Mouse (Mus musculus) cerebellum, adult 8-10 months (tissue): ENCODE measurements at regions not wholly inside any gene's neighbourhood (a gene's known extent, or its start where the extent isn't known, plus 50 kb on each side); places are given as distances from the start of the nearest gene placed in this dataset.

ENCODE experiments used
- DNase-seq: peaks from one replicate; pipeline ENCODE4 v3.0.0; 2022

- no peak for DNase-seq
These were observed 390.0 kb upstream of the Mef2c start for GRCm38 (mm10) chr13:83113808-83114207.

- no peak for DNase-seq
These were observed 389.4 kb upstream of the Mef2c start for GRCm38 (mm10) chr13:83114401-83114800.

- DNase-seq = no peak
These were observed 388.1 kb upstream of the Mef2c start for GRCm38 (mm10) chr13:83115691-83116090.

DNA sequence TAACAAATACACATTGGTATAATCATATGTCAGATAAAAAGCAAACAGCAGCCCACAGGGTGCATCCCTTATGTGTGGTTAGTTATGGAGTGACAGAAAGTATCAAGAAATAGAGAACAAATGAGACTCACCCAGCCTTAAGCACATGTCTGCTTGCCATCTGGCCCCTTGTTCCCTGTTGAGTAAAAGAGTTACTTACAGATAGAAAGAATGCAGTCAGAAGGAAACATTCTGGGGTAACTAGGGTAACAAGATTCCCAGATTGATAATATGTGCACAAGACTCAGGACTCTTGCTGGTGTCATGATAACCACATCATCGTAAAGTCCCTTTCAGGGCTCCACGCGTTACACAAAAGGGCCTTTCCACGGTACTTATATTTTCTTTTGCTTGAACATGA is 383.5 kb upstream of the Mef2c start:
- DNase-seq = no peak

DNA sequence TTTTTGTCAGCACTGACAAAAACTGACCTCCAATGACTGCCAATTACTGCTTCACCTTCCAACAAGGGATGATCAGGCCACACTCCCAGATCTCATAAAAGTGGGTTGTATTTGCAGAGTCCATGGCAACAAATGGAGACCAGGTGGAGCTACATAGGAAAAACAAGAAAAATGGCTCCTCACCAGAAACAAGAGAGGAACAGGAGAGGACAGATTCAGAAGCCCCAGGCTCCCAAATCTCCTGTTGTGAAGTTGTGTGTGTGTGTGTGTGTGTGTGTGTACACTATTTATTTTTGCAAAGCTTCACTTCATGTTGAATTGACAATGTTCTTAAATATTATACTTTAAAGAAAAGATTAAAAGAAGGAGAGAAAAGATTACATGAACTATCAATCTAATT is 380.2 kb upstream of the Mef2c start:
- DNase-seq = no peak

DNA sequence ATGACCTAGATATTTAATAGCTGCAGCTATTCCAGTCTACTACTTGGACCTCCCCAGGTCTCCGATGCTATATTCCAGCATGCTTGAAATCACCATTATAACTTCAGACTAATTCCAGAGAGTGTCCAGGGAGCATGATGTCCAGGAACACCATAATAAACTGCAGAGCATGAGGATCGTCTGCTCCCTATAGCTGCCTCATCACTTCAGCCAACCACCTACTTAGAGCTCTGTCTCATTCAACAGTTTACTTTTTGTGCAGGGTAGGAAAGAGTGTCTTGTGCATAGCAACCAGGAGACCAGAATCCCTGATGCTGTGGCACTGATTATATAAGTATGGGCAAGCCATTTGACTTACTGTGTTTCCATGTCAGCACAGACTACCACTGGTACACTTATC is 379.2 kb upstream of the Mef2c start:
- DNase-seq = no peak

GRCm38 (mm10) chr13:83126438-83126837 is 377.4 kb upstream of the Mef2c start:
- DNase-seq = no peak

DNA sequence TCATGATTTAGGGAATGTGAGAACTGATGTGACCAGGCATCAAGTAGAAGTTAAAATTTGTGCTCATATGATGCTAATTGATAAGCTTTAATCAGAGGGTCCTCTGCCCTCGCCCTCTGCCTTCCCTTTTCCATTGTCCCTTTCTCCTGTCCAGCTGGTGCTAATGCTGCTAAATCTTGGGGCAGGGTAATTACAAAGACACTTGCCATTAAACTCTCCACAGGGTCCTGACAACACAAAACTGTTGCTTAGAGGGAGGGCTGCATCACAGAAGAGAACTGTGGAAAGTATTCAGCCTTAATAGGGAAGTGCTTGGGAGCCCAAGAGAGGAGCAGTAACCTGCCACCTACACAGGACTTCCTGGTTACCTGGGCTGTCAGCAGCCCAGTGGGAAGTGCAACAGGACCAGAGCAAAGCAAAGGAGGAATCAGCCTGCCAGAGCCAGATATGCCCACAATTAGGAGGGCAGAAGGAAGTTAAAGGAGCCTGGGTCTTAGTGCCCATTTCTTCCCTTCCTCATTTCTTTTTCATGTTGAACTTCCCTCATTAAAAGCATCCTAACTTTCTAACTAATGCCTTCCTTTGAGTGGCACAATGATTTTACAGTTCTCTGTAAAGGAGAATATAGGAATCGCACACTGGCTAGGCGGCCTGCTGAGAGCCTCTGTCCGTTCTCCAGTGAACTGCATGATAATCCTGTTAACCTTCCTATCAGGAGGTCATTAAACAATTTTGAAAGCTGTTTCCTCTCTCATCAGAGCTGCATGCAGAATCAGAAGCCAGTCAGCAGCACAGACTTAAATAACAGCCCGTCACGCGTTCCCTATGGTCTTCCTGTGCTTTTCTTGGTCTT is 372.5 kb upstream of the Mef2c start:
- no peak for DNase-seq

- no peak for DNase-seq
These were observed 371.9 kb upstream of the Mef2c start for GRCm38 (mm10) chr13:83131982-83132354.

GRCm38 (mm10) chr13:83132671-83133638 is 370.9 kb upstream of the Mef2c start:
- DNase-seq = no peak

DNA sequence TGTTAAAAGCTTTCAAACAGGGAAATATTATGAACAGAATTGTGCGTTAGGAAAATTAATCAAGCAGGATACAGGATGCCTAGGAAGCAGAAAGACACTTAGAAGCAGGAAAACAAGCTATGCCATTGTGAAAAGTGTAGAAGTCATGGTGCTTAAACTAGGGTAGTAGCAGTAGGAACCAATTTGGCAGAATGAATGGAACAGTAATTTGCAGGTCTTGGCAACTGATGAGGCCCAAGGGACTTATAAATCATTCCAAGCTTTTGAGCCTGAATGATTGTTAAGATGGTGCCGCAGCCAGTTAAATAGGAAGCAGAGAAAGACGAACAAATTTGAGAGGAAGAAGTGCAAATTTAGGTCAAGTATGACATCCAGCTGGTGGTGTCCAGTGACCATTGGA is 360.5 kb upstream of the Mef2c start:
- DNase-seq = no peak

GRCm38 (mm10) chr13:83154626-83155124 is 349.2 kb upstream of the Mef2c start:
- no peak for DNase-seq

DNA sequence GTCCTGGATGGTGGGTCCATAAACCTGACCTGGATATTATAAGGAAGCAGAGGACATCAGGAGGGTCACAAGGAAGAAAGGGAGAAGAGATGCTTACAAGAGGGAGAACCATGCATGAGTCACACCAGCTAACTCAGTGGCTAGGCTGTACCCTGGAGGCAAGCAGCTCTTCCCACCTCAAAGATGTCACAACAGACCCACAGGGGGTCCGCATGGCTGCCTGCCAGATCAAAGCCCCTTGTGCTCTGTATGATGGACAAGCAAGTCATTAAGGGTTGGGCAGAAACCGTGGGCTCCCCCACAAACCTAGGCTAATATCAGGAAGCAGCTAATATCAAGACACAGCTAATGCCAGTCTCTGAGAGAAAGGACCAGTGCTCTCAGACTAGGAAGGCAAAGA is 343.9 kb upstream of the Mef2c start:
- no peak for DNase-seq

DNA sequence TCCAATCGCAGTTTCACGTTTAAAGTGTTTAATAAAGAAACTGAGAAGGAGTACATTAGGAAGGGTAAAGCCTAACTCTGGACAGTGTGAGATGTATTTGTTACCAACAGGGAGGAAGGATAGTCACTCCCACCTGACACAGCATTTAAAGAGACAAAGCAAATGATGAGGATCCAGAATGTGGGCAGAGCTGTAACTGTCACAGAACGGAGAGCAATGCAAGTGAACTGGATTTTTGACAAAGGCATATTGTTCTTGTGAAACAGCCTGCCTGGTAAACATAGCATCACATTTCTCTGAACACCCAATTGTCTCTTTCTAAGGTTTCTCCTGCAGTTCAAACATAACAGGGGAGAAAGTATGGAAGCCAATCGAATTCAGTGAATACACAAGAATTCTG is 341.1 kb upstream of the Mef2c start:
- DNase-seq = no peak

DNA sequence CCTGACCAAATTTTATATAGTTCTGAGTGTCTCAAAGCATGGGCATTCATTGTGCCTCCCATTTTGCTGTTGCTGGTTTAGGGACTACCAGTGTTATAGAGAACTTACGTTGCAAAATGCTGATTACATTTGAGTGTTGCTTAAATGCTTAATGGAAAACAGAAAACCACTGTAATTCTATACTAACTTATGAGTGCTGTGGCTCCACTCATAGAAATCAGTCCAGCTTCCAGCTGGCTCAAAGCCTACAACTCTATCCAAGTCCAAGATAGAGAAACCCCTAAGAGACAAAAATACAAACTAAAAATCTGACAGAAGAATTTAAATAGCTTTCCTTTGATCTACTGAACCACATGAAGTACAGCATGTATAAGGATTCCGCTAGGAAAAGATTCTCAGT is 328.7 kb upstream of the Mef2c start:
- DNase-seq = no peak

GRCm38 (mm10) chr13:83201931-83202671 is 301.7 kb upstream of the Mef2c start:
- DNase-seq = no peak

GRCm38 (mm10) chr13:83206622-83207021 is 297.2 kb upstream of the Mef2c start:
- DNase-seq = no peak

DNA sequence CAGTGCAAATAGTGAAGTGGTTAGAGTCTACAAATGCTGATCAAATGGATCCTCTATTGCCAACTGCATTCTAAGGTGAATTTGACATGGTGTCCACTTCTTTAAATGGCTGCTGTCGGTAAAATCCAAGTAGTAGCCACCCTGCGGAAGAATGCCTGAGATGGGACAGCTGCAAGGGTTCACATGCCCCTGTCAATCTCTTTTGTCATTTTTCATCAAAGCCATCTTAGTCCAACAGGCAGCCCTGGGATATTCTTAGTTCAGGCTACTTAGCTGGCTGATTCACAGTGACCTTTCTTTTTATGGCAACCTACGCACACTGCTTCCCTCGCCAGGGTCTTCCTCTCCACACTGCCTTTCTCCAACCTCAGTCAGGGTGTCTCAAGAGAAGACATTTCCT is 296.3 kb upstream of the Mef2c start:
- no peak for DNase-seq

DNA sequence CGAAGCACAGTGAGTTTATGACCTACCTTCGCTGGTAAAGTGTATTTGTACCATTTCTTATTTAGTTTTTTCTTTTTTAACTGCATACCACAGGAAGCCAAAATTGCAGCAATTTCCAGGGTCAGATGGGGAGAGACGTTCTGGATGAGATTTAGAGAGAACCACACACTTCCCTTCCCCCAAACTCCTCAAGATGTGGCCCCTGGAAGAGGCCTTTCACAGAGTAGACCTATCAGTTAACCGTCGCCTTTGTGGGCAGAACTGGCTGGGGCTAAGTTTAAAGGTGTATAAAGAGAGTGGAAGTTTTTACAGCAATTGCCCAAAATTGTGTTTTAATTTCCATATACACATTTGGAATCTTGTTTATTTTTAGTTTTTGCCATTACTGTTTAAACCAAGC is 295.7 kb upstream of the Mef2c start:
- DNase-seq = no peak

DNA sequence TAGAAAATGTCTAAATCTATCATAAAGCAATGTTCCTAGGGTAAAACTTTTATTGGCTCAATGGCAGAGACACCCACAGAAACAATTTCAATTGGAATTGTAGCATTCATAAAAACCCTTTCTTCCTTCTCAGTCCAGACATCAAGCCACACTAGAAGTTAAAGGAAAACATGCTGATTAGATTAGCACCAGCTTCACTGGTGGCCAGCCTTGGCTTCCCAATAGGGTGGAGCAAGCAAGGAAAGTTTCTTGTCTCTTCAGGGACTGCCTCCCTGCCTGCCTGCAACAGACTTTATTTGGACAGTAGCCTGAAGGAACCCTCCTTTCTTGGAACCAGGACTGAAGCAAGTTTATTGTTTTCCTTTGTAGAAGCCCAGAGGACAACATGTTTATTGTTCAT is 289.0 kb upstream of the Mef2c start:
- no peak for DNase-seq

DNA sequence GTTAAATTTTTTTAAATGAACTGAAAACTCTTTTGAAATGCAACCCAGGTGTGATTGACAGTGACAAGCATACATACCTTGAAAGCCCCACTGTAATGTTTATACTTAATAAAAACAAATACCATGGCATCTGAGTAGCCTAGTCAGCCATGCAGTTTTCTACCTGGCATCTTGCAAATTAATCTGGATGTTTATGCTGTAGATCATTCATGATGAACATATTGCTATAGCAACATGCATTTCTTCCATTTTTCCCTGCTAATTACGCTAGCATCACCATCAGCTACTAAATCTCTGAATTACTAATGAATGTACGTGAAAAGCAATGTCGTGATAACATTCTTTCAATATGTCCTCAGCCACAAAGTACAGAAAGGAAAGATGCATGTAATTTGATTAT is 287.4 kb upstream of the Mef2c start:
- DNase-seq = no peak

DNA sequence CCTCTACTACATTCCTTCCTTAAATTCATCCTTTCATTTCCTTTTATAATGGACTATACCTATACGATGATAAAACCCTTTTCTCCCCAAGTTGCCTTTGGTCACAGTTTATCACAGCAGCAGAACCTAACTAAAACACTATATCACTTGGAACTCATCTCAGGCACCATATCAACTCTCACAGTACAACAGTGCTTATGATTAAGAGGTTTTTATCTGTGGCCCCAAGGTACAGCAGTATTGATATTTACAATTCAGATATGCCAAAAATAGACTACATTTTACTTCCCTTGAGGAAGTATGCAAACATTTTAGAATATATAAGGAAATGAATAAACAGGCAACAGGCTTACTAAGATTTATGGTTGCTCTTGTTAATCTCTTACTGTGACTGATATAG is 251.4 kb upstream of the Mef2c start:
- no peak for DNase-seq

DNA sequence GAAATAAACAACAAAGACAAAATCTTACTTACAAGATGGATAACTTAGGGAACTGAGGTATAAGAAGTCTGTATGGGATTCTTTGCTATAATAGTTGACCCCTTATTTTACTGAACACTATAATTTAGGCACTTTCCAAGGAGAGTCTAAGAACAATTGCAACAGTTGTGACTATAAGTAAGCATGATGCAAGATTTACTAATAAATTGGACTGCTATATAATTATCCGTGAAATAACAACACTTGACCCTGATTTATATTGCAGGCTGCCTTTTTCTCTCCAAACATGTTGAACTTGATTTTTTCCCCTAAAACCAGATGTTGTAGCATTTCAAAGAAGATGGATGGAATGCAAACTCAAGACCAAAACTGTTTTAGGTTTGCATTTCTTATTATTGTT is 237.2 kb upstream of the Mef2c start:
- DNase-seq = no peak
